Mouse (Mus musculus): ENCODE measurements at regions not wholly inside any gene's neighbourhood (a gene's known extent, or its start where the extent isn't known, plus 50 kb on each side); places are given as distances from the start of the nearest gene placed in this dataset.

GRCm38 (mm10) chr3:38131887-38132220 is 352.8 kb downstream of the Ankrd50 start:
- no peak for DNase-seq (ENCODE audit: extremely low spot score, low spot score)

GRCm38 (mm10) chr3:38131176-38131886 is 353.3 kb downstream of the Ankrd50 start:
- DNase-seq (ENCODE audit: extremely low spot score, low spot score), result no peak

- DNase-seq (ENCODE audit: extremely low spot score, low spot score), result no peak
Measured at GRCm38 (mm10) chr3:38130088-38130487, 354.6 kb downstream of the Ankrd50 start.

GRCm38 (mm10) chr3:38129167-38129500 is 355.5 kb downstream of the Ankrd50 start:
- DNase-seq (ENCODE audit: extremely low spot score, low spot score), result no peak

- DNase-seq (ENCODE audit: extremely low spot score, low spot score), result no peak
Measured at GRCm38 (mm10) chr3:38128486-38129166, 356.0 kb downstream of the Ankrd50 start.

- no peak for DNase-seq (ENCODE audit: extremely low spot score, low spot score)
Measured at GRCm38 (mm10) chr3:38116071-38116787, 368.4 kb downstream of the Ankrd50 start.

GRCm38 (mm10) chr3:38112568-38112967 is 372.1 kb downstream of the Ankrd50 start:
- no peak for DNase-seq (ENCODE audit: extremely low spot score, low spot score)

GRCm38 (mm10) chr3:38105022-38105857 is 379.4 kb downstream of the Ankrd50 start:
- no peak for DNase-seq (ENCODE audit: extremely low spot score, low spot score)

GRCm38 (mm10) chr3:38104418-38104817 is 380.1 kb upstream of the Gm5148 start:
- no peak for DNase-seq (ENCODE audit: extremely low spot score, low spot score)

- DNase-seq (ENCODE audit: extremely low spot score, low spot score), result no peak
Measured at GRCm38 (mm10) chr3:38102985-38103384, 378.7 kb upstream of the Gm5148 start.

GRCm38 (mm10) chr3:38102181-38102580 is 377.9 kb upstream of the Gm5148 start:
- no peak for DNase-seq (ENCODE audit: extremely low spot score, low spot score)

- no peak for DNase-seq (ENCODE audit: extremely low spot score, low spot score)
Measured at GRCm38 (mm10) chr3:38094370-38094979, 370.2 kb upstream of the Gm5148 start.

GRCm38 (mm10) chr3:38084548-38084947 is 360.3 kb upstream of the Gm5148 start:
- DNase-seq (ENCODE audit: extremely low spot score, low spot score), result no peak

- no peak for DNase-seq (ENCODE audit: extremely low spot score, low spot score)
Measured at GRCm38 (mm10) chr3:38082386-38082785, 358.1 kb upstream of the Gm5148 start.

GRCm38 (mm10) chr3:38076835-38077234 is 352.5 kb upstream of the Gm5148 start:
- DNase-seq (ENCODE audit: extremely low spot score, low spot score), result no peak

GRCm38 (mm10) chr3:38073946-38074345 is 349.7 kb upstream of the Gm5148 start:
- no peak for DNase-seq (ENCODE audit: extremely low spot score, low spot score)

GRCm38 (mm10) chr3:38055627-38056026 is 331.3 kb upstream of the Gm5148 start:
- no peak for DNase-seq (ENCODE audit: extremely low spot score, low spot score)

GRCm38 (mm10) chr3:38052941-38053340 is 328.7 kb upstream of the Gm5148 start:
- DNase-seq (ENCODE audit: extremely low spot score, low spot score), result no peak

- no peak for DNase-seq (ENCODE audit: extremely low spot score, low spot score)
Measured at GRCm38 (mm10) chr3:38051748-38052147, 327.5 kb upstream of the Gm5148 start.

- no peak for DNase-seq (ENCODE audit: extremely low spot score, low spot score)
Measured at GRCm38 (mm10) chr3:38050856-38051255, 326.6 kb upstream of the Gm5148 start.

GRCm38 (mm10) chr3:38050366-38050765 is 326.1 kb upstream of the Gm5148 start:
- no peak for DNase-seq (ENCODE audit: extremely low spot score, low spot score)
